Mouse (Mus musculus) neural tube, embryonic 15.5 days (tissue): ENCODE data around the gene Gm15517. TPM values are rescaled to one million over a fixed set of nuclear protein-coding genes. Genes with fewer than 3 reads are reported as not detected.
A peak's percentile ranks its signal among the peaks of the same experiment; 100 is the strongest.
"Not testable (repeated sequence)": the region's sequence is repeated elsewhere in the genome, so short reads cannot be mapped to it uniquely, and the experiment has no call there.

Source experiments
- ATAC-seq: fragments of 200-750 bp; cut with Nextera tagmentation; 2 replicates; pipeline ENCODE4 v1.8.0; 2017; ENCODE audit warnings: mild to moderate bottlenecking, moderate TSS enrichment, moderate library complexity; ENCODE audit not compliant: low FRiP score
- H3K27ac ChIP-seq: fragments of 300-500 bp; sonication (generic); replicated peaks from 2 replicates; pipeline ENCODE4 v1.5.1; 2015; ENCODE audit warnings: mild to moderate bottlenecking, inconsistent platforms
- H3K27me3 ChIP-seq: fragments of 300-500 bp; sonication (generic); replicated peaks from 2 replicates; pipeline ENCODE4 v1.6.1; 2015; ENCODE audit warnings: inconsistent platforms
- H3K36me3 ChIP-seq: fragments of 300-500 bp; sonication (generic); 2 replicates; pipeline ENCODE4 v1.6.1; 2015; ENCODE audit warnings: inconsistent platforms
- H3K4me1 ChIP-seq: fragments of 300-500 bp; sonication (generic); 2 replicates; pipeline ENCODE4 v1.6.1; 2015; ENCODE audit warnings: inconsistent platforms
- H3K4me2 ChIP-seq: fragments of 300-500 bp; sonication (generic); 2 replicates; pipeline ENCODE4 v1.6.1; 2015; ENCODE audit warnings: inconsistent platforms, mild to moderate bottlenecking, moderate library complexity
- H3K4me3 ChIP-seq: fragments of 300-500 bp; sonication (generic); replicated peaks from 2 replicates; pipeline ENCODE4 v1.5.1; 2015; ENCODE audit warnings: mild to moderate bottlenecking, inconsistent platforms
- H3K9ac ChIP-seq: fragments of 300-500 bp; sonication (generic); replicated peaks from 2 replicates; pipeline ENCODE4 v1.6.1; 2015; ENCODE audit warnings: mild to moderate bottlenecking, inconsistent platforms
- H3K9me3 ChIP-seq: fragments of 300-500 bp; sonication (generic); replicated peaks from 2 replicates; pipeline ENCODE4 v1.6.1; 2016; ENCODE audit warnings: inconsistent platforms
- WGBS: fragments of 180-500 bp; shearing (Covaris S2); methylation state at CpG from one replicate; pipeline ENCODE4 v1.1.7; 2015; ENCODE audit warnings: mixed read lengths; 5-methylcytosine and 5-hydroxymethylcytosine counted together
- polyA plus RNA-seq: library from polyadenylated mRNA; unstranded; fragments of >200 nt; fragmentation: Nextera tagmentation; extraction: Ambion mirVana; gene quantifications from 2 replicates; pipeline ENCODE4 v1.2.1, GENCODE M21; 2015

The Gm15517 gene
- polyA plus RNA-seq, 1 experiment from 2014 or later: not detected

DNA sequence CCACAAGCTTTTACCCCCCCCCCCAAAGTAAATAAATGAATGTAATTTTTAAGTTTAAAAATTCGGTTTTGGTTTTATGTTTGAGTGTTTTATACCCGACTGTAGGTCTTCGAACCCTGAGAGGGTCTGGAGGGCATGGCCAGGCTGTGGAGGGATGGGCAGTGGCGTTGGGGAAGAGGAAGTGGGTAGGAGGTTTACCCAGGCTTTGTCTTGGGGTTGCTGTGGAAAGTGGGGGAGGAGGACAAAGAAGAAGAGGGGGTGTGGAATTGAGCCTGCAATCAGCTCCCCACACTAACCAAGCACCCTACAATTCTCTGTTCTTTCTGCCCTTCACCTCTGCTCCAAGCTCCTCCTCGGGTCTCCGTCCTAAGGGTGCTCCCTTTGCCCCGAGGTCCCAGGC, 11.3 kb downstream of the Gm15517 start:
- peaks cover 15% of the 10 kb centered on the region for H3K27me3 ChIP-seq
- no peak overlapping the region for H3K4me3 ChIP-seq
- ATAC-seq: no peak
- H3K4me2 ChIP-seq: no peak overlapping the region
- no peaks in the 10 kb centered on the region for H3K4me1 ChIP-seq
- WGBS: 89% methylated on average over 7 of the region's 7 CpGs
- no peaks in the 10 kb centered on the region for H3K9me3 ChIP-seq
- H3K27ac ChIP-seq: no peak overlapping the region
- no peak overlapping the region for H3K9ac ChIP-seq
- no peaks in the 10 kb centered on the region for H3K36me3 ChIP-seq

GRCm38 (mm10) chr7:44273446-44273845, 12.2 kb downstream of the Gm15517 start:
- 58% methylated on average over 7 of the region's 7 CpGs for WGBS
- Histone ChIP-seq H3K4me2 (no peak overlapping the region), H3K4me1 (no peaks in the 10 kb centered on the region), H3K9ac (no peak overlapping the region), H3K27ac (no peak overlapping the region), H3K9me3 (no peaks in the 10 kb centered on the region), H3K36me3 (no peaks in the 10 kb centered on the region), H3K27me3 (peaks cover 15% of the 10 kb centered on the region), H3K4me3 (no peak overlapping the region)
- ATAC-seq: no peak

DNA sequence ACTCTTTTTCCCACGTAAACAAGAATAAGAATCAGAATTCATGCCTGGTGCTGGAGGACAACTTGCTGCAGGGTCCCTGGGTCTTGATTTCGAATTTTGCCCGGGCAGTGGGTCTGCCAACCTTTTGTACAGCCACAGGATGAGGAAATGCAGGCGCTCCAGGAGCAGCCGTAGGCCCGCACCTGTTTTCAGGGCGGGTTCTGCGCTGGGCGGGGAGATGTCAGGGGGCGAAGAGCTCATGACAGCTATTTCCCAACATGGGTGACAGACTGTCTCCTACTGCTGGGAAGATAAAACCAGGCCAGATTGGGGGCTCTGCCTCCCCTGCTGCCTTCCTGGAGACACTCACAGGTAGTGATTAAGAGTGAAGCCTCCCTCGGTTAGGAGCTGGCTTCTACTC, 12.8 kb downstream of the Gm15517 start:
- peaks cover 15% of the 10 kb centered on the region for H3K27me3 ChIP-seq
- no peak overlapping the region for H3K4me3 ChIP-seq
- H3K4me1 ChIP-seq: no peaks in the 10 kb centered on the region
- no peak overlapping the region for H3K4me2 ChIP-seq
- no peak for ATAC-seq
- 39% methylated on average over 11 of the region's 11 CpGs for WGBS
- H3K27ac ChIP-seq: no peak overlapping the region
- H3K9me3 ChIP-seq: no peaks in the 10 kb centered on the region
- no peak overlapping the region for H3K9ac ChIP-seq
- no peaks in the 10 kb centered on the region for H3K36me3 ChIP-seq

DNA sequence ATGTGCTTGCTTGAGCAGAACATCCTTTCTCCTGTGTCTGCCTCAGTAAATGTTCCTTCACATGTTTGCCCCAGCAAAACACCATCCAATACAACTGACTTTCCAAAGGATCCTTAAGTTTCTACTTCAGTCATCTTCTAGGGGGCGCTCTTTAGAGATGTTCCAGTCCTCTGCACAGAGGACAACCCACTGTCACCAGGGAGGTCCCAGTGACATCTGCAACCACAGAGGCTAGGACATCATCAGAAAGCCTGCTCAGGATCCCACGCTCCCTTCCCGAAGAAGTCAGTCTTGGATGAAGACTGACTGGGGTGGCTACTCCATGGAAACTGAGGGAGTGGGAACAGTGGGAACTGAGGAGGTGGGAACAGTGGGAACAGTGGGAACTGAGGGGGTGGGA, 14.3 kb downstream of the Gm15517 start:
- Histone ChIP-seq H3K4me1 (no peaks in the 10 kb centered on the region), H3K4me3 (no peak overlapping the region), H3K9me3 (no peaks in the 10 kb centered on the region), H3K27ac (no peak overlapping the region), H3K9ac (no peak overlapping the region), H3K27me3 (peaks cover 13% of the 10 kb centered on the region; the same call in 1 of the 2 replicates), H3K4me2 (no peak overlapping the region), H3K36me3 (no peaks in the 10 kb centered on the region)
- no peak for ATAC-seq
- WGBS: 72% methylated on average over 3 of the region's 3 CpGs

DNA sequence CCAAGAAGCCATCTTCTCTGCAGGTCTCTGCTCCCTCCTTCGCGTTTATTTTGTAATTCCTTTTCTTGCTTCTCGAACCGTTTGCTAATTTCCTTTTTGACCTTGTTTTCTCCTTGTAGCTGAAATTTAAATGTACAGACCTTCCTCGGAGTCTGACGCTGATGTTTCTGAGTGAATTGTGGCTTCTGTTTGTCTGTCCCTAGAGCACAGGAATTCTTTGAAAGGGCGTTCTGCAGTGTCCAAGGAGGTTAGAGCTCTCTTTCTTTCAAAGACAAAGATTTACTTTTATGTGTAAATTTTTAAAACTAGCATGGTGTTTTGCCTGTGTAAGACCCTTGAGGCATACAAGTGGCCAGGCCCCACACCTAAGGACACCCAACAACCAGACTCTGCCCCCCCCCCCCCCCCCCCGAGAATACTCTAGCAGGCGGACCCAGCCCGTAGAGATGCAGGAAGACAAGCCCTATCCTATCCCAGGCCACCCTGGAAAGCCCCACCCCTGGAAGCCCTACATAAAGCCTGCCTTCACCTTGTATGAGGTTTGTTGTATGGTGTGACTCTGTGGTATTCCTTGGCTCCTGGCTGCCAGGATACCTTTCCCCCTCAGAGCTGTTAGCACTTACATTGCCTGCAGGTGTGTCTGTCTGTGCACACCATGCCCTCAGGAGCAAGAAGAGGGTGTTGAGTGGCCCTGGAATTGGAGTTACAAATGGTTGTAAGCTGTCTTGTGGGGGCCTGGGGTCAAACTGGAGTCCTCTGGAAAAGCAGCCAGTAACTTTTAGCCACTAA, 15.4 kb downstream of the Gm15517 start:
- Histone ChIP-seq H3K9me3 (no peaks in the 10 kb centered on the region), H3K4me3 (no peak overlapping the region), H3K27ac (no peak overlapping the region), H3K4me2 (no peak overlapping the region), H3K4me1 (no peaks in the 10 kb centered on the region), H3K36me3 (no peaks in the 10 kb centered on the region), H3K9ac (no peak overlapping the region), H3K27me3 (peaks cover 10% of the 10 kb centered on the region; the same call in 1 of the 2 replicates)
- no peak for ATAC-seq
- 71% methylated on average over 7 of the region's 10 CpGs for WGBS

DNA sequence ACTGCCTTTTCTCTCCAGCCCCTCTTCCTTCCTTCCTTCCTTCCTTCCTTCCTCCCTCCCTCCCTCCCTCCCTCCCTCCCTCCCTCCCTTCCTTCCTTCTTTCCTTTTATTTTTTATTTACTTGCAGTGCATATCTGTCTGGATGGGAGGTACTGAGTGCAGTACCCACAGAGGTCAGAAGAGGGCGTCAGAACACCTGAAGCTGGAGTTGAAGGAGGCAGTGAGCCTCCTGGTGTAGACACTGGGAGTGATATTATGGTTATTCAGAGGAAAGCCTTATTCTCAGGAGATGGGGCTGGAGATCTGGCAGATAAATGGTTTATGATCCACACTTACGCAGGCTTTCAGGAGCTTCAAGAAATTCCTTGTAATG, 16.0 kb downstream of the Gm15517 start:
- H3K4me3 ChIP-seq: no peak overlapping the region
- no peaks in the 10 kb centered on the region for H3K36me3 ChIP-seq
- no peak for ATAC-seq
- H3K27ac ChIP-seq: no peak overlapping the region
- 41% methylated on average over 2 of the region's 2 CpGs for WGBS
- H3K27me3 ChIP-seq: peaks cover 10% of the 10 kb centered on the region; the same call in 1 of the 2 replicates
- no peak overlapping the region for H3K9ac ChIP-seq
- H3K9me3 ChIP-seq: no peaks in the 10 kb centered on the region
- H3K4me1 ChIP-seq: no peaks in the 10 kb centered on the region
- no peak overlapping the region for H3K4me2 ChIP-seq

GRCm38 (mm10) chr7:44280959-44281358, 19.7 kb downstream of the Gm15517 start:
- H3K27ac ChIP-seq: no peak overlapping the region
- no peaks in the 10 kb centered on the region for H3K27me3 ChIP-seq
- H3K9me3 ChIP-seq: no peaks in the 10 kb centered on the region
- H3K4me1 ChIP-seq: no peaks in the 10 kb centered on the region
- no peak overlapping the region for H3K4me3 ChIP-seq
- WGBS: 69% methylated on average over 1 of the region's 1 CpGs
- no peak for ATAC-seq
- H3K4me2 ChIP-seq: no peak overlapping the region
- no peaks in the 10 kb centered on the region for H3K36me3 ChIP-seq
- no peak overlapping the region for H3K9ac ChIP-seq

GRCm38 (mm10) chr7:44281586-44281985, 20.3 kb downstream of the Gm15517 start:
- peak; percentile 53 for ATAC-seq
- Histone ChIP-seq H3K4me2 (no peak overlapping the region), H3K4me1 (no peaks in the 10 kb centered on the region), H3K9me3 (no peaks in the 10 kb centered on the region), H3K27me3 (no peaks in the 10 kb centered on the region), H3K9ac (no peak overlapping the region), H3K4me3 (no peak overlapping the region), H3K27ac (no peak overlapping the region), H3K36me3 (no peaks in the 10 kb centered on the region)
- WGBS: 66% methylated on average over 7 of the region's 7 CpGs

- 74% methylated on average over 7 of the region's 7 CpGs for WGBS
- H3K27me3 ChIP-seq: no peaks in the 10 kb centered on the region
- no peak overlapping the region for H3K4me3 ChIP-seq
- H3K9ac ChIP-seq: no peak overlapping the region
- ATAC-seq: no peak
- H3K27ac ChIP-seq: no peak overlapping the region
- no peak overlapping the region for H3K4me2 ChIP-seq
- no peaks in the 10 kb centered on the region for H3K4me1 ChIP-seq
- no peaks in the 10 kb centered on the region for H3K9me3 ChIP-seq
- H3K36me3 ChIP-seq: no peaks in the 10 kb centered on the region
Measured at GRCm38 (mm10) chr7:44287760-44288159, 26.5 kb downstream of the Gm15517 start.

DNA sequence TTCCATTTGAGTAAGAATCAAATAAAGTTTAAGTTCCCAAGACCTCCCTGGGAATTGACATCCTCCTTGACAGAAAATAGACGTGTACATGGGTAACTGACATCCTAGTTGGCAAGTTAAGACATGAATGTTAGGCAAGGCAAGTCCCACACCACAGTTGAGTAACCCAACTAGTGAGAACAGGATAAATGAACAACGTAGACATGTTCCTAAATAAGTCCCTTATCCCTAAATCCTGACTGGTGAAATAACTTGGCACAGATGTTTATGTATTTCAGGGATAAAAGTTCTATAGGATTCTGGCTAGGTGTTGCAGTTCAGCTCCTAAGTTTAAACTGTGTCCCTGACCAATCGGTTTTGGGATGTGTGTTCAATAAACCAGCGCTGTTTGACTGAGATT, 29.7 kb downstream of the Gm15517 start:
- no peak overlapping the region for H3K4me3 ChIP-seq
- 85% methylated on average over 4 of the region's 4 CpGs for WGBS
- H3K4me1 ChIP-seq: no peaks in the 10 kb centered on the region
- no peak overlapping the region for H3K27ac ChIP-seq
- H3K9me3 ChIP-seq: no peaks in the 10 kb centered on the region
- no peaks in the 10 kb centered on the region for H3K36me3 ChIP-seq
- H3K4me2 ChIP-seq: no peak overlapping the region
- no peak for ATAC-seq
- H3K9ac ChIP-seq: no peak overlapping the region
- no peaks in the 10 kb centered on the region for H3K27me3 ChIP-seq

DNA sequence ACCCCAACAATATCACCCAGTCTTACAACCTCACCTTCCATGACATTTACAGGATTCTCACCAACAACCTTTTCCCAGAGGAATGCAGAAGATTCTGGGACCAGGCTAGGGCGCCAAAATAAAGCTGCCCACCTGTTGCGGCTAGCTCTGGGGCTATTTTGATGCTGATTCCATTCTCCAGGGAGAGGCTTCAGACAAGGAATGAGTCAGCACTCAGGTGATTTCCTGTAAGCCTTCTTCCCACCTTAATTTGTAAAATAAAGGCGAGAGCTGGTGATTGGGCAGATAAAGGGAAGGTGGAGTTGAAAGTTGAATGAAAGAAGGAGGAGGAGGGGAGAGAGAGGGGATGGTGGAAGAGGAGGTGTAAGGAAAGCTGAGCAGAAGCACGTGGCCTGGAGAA, 30.2 kb downstream of the Gm15517 start:
- no peak overlapping the region for H3K27ac ChIP-seq
- no peak overlapping the region for H3K4me2 ChIP-seq
- H3K27me3 ChIP-seq: no peaks in the 10 kb centered on the region
- H3K9me3 ChIP-seq: no peaks in the 10 kb centered on the region
- ATAC-seq: no peak
- 53% methylated on average over 4 of the region's 4 CpGs for WGBS
- no peaks in the 10 kb centered on the region for H3K36me3 ChIP-seq
- no peaks in the 10 kb centered on the region for H3K4me1 ChIP-seq
- H3K9ac ChIP-seq: no peak overlapping the region
- H3K4me3 ChIP-seq: no peak overlapping the region

DNA sequence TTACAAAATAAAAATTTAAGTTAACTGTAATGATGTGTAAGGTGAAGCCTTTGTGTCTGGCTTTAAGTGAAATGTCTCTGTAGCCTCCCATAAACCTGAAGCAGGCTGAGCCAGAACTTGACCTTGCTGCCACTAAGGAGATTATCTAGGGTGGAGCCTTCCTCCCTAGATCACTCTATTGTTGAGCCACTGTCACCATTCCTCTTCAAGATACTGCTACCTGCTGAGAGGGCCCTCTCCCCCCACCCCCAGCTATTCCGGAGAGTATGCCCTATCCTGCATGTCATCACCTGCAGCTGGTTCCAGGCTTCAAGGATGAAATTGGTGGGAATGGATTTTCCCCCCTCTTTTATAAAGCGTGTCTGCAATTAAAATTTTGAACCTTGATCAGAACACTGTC, 36.3 kb downstream of the Gm15517 start:
- not testable (repeated sequence) for H3K4me3 ChIP-seq, H3K27ac ChIP-seq, H3K9me3 ChIP-seq, H3K36me3 ChIP-seq, H3K4me2 ChIP-seq, H3K27me3 ChIP-seq, H3K9ac ChIP-seq, H3K4me1 ChIP-seq, ATAC-seq
- WGBS: 85% methylated on average over 2 of the region's 2 CpGs
